Mouse (Mus musculus) common myeloid progenitor, adult 5-6 weeks (primary cell): Measurements from ENCODE around the gene Pafah1b2. TPM values are rescaled to one million over a fixed set of nuclear protein-coding genes. Genes with fewer than 3 reads are reported as not detected.
A peak's percentile ranks its signal among the peaks of the same experiment; 100 is the strongest.

Source experiments
- ATAC-seq: replicated peaks from 2 replicates; pipeline ENCODE4 v1.8.0; 2016; ENCODE audit warnings: low read depth, mild to moderate bottlenecking, moderate TSS enrichment, inconsistent platforms; ENCODE audit not compliant: poor library complexity, severe bottlenecking
- total RNA-seq: library from RNA; stranded (forward); fragments of 200-1000, 187-1606 nt; gene quantifications from 2 replicates; pipeline ENCODE4 v1.2.3, GENCODE M21; 2017

Gene Pafah1b2
- total RNA-seq, 1 experiment from 2014 or later, result 88.3 TPM

GRCm38 (mm10) chr9:45984409-45985228 lies 27.9 kb downstream of the Pafah1b2 start:
- peak; percentile 85 for ATAC-seq

- ATAC-seq, result peak; percentile 38; the same call in 1 of the 2 replicates
These were observed 28.6 kb downstream of the Pafah1b2 start for GRCm38 (mm10) chr9:45983676-45984408.

DNA sequence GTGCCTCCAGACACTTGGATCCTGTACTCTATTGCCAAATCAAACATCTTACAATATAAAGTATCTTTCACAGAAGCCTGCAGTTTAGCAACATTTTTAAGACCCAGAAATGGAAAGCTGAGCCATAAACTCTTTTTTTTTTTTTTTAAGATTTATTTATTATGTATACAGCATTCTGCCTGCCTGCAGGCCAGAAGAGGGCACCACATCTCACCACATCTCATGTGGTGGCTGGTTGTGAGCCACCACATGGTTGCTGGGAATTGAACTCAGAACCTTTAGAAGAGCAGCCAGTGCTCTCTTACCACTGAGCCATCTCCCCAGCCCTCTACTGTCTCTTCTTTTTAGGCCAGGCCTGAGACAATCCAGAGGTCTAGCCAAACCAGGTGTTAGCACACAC lies 31.2 kb downstream of the Pafah1b2 start:
- no peak for ATAC-seq

DNA sequence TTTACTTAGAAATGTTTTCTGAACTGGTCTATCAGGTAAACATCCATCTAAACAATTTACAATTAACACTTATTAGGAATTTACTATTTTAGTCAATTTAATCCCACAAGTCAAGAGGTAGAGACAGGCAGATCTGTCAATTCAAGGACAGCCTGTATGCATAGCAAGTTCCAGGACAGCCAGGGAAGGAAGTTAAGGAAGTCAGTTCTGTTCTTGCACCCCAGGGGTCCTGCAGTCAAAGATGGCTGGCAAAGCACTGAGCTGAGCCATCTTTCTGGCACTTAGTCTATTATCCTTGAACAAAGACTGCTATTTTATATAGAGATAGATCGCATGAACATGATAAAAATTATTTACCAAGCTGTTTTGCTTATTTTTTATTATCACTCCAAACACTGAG lies 31.9 kb downstream of the Pafah1b2 start:
- no peak for ATAC-seq

DNA sequence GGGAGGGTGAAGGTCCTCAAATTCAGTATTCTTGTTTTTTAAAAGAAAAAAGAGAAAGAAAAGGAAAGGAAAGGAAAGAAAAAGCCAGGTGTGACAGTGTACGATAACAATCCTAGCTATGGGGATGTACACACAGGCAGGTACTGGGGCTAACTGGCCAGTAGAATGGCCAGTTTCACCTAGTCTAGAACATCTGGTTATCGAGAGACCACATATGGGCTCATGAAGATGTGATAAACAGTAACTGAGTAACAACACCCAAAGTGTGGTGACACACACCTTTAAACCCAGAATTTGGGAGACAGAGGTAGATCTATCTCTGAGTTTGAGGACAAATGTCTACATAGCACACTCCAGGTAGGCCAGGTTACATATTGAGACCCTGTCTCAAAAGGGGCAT lies 32.7 kb downstream of the Pafah1b2 start:
- ATAC-seq, result no peak

- no peak for ATAC-seq
These were observed 35.6 kb downstream of the Pafah1b2 start for GRCm38 (mm10) chr9:45976884-45977283.

DNA sequence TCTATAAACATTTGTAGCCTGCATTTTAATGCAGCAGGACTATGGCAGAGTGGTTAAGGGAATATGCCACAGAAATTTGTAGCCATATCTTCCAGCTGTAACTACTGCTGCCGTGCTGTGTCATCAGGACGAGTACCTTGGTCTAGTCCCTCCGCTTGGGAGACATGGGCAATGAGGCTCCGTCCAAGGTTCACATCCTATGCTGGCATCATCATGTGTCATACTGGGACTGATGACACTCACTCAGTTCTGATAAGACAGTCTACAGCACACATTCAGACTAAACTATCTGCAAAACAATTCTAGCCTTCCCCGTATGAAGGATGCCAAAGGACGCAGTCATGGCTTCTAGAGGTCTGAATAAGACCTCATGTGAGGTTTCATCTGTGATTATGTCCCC lies 48.9 kb downstream of the Pafah1b2 start:
- no peak for ATAC-seq

DNA sequence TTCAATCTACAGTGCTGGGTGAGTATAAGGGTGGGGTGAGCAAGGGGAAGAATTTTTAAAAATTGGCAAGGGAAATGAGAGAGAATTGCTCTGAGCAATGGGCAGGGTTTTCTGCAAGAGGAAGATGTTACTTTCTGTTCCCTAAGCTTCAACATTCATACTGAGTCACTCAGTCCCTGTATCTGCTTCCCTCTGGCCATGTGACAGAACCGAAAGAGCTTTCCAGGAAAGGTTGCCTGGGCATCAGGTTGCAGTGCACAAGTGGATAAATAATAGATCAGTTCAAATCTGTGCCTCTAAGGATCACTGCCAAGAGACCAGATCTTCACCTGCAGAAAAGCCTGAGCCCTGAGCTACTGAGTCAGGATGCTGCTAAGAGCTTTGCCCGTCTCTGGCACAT lies 50.6 kb downstream of the Pafah1b2 start:
- peak; percentile 50 for ATAC-seq

DNA sequence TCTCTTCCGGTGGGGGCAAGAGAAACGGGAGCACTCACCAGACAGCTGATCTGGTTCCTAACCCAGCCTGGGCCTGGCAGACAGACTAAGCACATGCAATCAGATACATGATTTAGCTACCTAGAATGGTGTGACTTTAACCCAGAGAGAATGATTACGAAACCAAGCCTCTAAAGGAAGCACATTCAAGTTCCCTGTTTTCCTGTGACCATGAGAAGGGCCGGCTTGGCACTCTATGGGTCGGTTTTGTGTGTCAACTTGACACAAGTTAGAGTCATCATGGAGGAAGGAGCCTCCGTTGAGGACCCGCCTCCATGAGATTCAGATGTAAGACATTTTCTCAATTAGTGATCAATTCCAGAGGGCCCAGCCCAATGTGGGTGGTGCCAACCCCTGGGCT lies 52.8 kb downstream of the Pafah1b2 start:
- ATAC-seq, result peak; percentile 42

DNA sequence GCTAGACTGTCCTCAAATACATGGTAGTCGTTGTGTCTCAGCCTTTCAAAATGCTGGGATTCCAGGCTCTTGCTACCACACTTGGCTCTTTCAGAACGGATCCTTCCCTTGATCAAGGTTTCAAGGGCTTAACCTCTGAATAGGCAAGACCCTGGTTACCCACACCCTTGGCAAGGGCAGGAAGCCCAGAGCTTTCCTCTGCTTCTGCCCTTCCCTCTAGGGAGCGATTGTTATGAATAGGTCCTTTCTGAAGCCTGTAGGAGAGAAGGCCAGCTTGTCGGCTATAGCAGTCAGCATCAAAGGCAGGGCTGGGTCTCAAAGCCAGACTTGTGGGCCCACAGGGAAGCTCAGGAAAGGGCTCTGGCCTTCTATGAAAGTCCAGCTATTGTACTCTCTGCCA lies 53.6 kb downstream of the Pafah1b2 start:
- ATAC-seq, result no peak

DNA sequence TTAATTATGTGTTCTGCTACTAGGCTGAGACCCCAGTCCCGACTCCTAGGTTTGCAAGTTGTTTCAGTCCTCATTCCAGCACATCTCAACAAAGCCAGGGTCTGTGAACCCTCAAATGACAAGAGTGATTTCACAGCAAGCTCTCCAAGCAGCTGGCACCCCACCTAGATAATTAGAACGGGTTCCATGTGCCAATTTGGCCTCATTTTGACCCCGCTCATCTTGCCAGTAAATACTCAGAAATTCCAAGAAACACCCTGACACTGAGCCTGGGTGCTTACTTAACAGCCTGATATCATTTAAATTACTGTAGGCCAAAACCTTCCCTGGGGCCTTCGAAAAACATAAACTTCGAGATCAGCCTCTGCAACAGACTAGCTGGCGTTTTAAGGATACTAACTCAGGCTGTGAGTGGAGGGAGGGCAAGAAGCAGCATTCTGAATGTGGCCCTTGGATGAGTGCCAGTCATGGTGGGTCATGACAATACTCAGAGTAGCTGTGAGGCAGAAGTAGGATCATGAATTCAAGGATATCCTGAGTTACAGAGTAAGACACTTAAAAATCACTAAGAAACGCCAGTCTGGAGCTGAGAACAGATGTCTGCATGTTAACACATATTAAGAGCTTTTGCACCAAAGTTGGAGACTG lies 54.3 kb downstream of the Pafah1b2 start:
- ATAC-seq, result no peak

DNA sequence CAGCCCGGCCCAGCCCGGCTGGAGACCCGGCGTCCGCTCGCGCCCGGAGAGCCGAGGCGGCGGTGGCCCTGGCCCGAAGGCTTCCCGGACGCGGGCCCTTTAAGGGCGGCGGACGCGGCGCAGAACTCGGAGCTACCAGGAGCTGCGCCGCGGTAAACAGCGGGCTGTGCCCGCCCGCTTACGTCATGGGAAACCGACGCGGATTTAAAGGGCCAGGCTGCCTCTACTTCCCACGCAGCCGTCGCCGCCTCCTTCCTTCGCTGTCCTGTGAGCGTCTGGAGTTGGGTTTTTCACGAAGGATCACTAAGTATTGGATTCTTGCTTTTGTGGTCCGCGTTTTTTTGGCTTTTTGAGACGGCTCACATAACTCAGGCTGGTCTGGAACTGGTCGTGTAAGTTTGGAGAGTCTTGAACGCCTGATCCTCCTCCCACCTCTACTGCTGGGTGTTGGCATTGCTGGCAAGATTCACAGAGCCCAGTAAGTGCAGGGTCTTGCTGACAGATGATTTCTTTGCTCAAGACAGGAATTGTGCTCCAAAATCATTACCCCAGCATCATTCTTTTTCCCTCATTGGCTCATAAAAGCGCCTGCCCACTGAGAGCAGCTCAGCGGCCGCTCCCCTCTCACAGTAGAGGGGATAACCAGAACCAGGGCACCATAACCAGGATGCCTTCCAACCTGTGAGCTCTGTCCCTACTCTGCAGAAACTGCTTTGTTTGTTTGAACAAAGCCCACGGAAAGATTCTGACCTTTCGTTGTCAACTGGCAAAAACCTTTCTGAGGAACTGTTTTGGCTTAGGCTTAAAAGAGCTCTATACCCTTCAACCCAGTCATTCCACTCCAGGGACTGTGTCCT lies 57.2 kb downstream of the Pafah1b2 start, which contains the start of gene Sidt2:
Gene Sidt2, minus strand, starts transcription at position 152 of the 857 bp plus-strand sequence.
- peak; percentile 79 for ATAC-seq

DNA sequence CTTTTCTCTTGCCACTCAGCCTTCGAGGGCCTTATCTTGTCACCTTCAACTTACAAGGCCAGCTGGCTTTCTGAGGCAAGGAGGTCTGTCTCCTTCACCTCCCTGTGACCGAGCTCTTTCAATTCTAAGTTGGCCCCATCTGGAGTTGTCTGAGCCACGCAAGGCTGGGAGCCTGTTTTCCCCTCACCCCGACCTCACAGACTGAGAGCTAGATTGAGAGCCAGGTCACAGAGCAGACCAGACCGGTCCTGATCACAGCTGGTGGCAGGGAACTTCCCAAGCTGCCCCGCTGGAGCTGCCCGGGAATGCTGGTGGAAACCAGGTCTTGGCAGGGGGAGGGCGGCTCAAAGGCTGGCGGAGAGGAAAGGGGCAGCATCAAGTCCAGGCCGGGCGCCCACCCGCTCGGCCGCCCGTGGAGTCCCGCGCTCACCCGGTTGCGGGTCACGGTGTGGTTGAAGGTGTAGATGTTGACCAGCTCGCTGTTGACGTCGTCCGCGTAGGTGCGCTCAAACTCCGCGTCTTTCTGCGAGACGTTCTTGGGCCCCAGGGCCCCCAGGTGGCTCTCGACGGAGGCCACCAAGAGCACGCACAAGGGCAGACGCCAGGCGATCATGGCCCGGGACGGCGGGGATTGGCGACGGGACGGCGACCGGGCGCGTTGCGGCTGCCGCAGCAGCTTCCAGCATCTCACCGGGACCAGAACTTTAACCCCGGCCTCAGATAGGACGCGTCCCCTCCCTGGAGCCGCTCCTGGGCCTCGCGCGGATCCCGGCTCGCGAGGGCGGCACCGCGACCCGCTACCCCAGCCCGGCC lies 58.0 kb downstream of the Pafah1b2 start:
- peak; percentile 34; the same call in 1 of the 2 replicates for ATAC-seq

DNA sequence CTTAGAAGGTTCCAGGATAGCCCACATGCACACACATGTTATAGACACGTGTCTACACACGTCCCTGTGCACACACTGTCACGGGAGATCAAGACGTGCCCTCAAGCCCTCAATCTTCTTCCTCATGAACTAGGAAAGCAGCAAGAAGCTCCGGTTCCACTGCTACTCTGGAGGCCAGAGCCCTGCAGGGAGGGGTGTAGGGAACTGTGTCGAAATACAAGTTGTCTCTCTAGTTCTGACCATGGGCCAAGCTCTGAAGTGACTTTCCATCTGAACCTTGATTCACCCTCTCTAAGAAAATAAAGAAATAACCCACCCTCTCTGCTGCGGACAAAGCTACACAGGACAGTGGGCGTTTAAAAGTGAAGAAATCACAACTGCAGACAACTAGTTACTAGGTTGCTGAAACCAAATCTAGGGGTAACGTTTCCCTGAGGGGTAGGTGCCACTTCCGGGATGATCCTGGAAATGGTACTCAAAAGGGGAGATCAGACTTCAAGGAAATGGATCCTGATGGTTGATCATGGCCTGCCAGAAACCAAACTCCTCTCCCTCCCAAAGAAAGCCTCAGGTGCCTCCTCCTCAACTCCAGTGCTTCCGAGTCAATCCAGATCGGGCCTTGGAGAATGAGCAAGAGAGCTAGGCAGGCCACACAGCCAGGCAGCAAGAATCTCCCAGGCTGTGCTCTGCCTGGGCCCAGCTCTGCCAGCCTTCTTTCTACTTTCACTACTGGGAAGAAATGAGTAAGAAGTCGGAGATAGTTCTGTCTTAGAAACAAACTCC lies 58.8 kb downstream of the Pafah1b2 start:
- 0 out of 2 replicates have a peak, but pooled peaks have one; percentile 2 for ATAC-seq

DNA sequence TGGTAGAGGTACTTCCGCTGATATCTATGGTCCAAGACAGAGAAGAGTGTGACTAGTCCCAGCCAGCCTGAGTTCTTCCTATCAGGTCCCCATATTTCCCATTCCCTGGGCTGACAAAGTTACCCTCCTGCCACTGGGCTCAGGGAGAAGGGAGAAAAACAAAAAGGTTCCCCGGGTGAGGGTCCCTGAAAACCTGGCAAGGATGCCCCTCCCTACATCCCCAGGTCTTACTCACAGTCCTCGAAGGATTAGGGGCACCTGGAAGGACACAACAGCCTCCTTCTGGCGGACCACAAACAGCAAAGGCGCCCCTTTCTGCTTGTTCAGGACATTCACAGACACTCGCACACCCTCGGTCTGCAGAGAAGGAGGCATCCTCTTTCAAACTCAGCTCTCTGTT lies 59.6 kb downstream of the Pafah1b2 start:
- ATAC-seq, result no peak

DNA sequence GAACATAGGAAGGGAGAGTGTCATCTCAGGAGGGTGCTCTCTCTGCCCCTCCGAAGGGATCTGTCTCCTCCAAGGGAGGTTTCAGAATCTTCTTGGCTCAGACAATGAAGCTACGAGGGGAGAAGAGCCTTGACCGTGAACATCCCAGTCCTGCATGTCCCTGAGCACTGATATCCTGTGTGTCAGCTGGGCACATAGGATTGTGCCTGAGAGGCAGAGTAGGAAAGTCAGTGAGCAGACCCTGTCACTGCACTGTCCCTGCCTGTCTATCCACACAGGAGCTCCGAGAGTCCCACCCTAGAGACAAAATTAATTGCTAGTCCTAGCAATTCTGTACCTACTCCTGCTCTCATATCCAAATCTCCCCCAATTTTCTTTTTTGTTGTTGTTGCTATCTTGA lies 60.4 kb downstream of the Pafah1b2 start:
- no peak for ATAC-seq

DNA sequence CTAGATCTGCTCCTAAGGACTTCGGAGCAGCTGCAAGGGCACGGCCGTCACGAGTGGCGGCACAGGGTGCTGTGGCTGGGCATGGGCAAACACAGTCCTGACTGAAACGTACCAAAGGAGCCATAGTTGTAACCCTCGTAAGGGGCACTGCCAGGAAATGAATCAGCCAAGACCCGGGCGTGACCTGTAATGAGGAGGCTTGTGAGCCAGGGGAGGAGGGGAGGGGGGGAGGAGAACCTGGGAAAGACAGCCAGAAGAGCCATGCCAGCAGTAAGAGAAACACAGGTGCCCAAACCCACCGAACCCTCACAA lies 65.7 kb downstream of the Pafah1b2 start:
- no peak for ATAC-seq

DNA sequence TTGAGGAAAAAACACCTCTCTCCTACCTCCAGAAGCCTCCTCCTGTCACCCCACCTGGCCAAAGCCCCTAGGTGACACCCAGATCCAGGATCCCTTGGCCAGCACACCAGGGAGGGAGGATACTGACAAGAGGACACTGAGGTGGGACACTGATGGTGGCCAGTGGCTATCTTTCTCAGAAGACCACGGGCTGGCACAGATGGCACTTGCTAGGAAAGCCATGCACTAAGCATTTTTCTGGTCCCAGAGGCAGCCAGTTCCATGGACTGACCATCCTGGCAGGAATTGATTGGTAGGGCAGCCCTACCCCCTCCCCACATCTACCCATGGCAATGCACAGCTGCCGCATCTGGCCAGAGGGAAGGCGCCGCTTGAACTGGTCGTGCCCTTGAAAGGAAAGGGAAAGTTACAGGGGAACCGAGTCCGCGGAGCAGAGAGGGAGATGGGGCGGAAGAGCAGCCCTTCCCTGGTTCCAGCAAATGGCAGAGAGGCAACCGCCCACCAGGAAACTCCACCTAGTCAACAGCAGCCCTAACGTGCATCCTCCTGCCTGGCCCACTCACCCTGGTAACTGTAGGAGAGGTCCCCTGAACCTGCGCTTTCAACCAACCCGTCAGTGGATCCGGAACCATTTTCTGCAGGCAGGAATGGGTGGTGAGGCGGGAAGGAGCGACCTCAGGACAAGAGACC lies 66.2 kb downstream of the Pafah1b2 start:
- ATAC-seq, result no peak
